Mouse (Mus musculus) Patski (cell line): ENCODE data around the gene Rarb. TPM values are rescaled to one million over a fixed set of nuclear protein-coding genes. Genes with fewer than 3 reads are reported as not detected.

ENCODE experiments used
- ATAC-seq: fragments of 100-300 bp; one replicate; pipeline ENCODE4 v1.8.0; 2021
- CTCF ChIA-PET: fragments of 350-600 bp; sonication (Branson Sonifier 250); formaldehyde crosslinking; loops from one replicate; lab custom pipeline; 2022; ENCODE audit warnings: inconsistent platforms; lab: Charles Lee
- POLR2A ChIA-PET: fragments of 350-600 bp; sonication (Branson Sonifier 250); formaldehyde crosslinking; loops from one replicate; lab custom pipeline; 2022; ENCODE audit warnings: antibody characterized with exemption, inconsistent platforms; lab: Charles Lee
- DNase-seq: peaks from one replicate; pipeline ENCODE4 v3.0.0-alpha.2; 2011; ENCODE audit warnings: low read depth, low spot score
- H3K27me3 ChIP-seq: fragments of 371-371 bp; one replicate; pipeline ENCODE4 v1.5.1; 2021
- CTCF ChIP-seq: fragments of 100-300 bp; IDR thresholded peaks from one replicate; pipeline ENCODE4 v1.5.1; 2021
- in situ Hi-C: fragments of 300-500 bp; cut with MboI; formaldehyde crosslinking; loops from 3 replicates; pipeline ENCODE4 v1.11.1; 2018; ENCODE audit warnings: low pct_unique_long_range_greater_than_20kb, mixed read lengths
- polyA plus RNA-seq: library from polyadenylated mRNA; unstranded; gene quantifications from one replicate; pipeline ENCODE4 v1.2.3, GENCODE M21; 2021

The Rarb gene
- polyA plus RNA-seq, 1 experiment from 2014 or later = 17.8 TPM

GRCm38 (mm10) chr14:16735331-16736012 lies 83.5 kb downstream of the Rarb start:
- ATAC-seq = no peak

GRCm38 (mm10) chr14:16733595-16734298 lies 85.2 kb downstream of the Rarb start:
- peaks cover 3% of the 10 kb centered on the region for H3K27me3 ChIP-seq
- in situ Hi-C loops = no loop called here
- DNase-seq (no peak), ATAC-seq (no peak)
- TF ChIP-seq CTCF = no peak
- POLR2A ChIA-PET = no interaction called here
- CTCF ChIA-PET = no interaction called here

More at GRCm38 (mm10) chr14:16735331-16736012, 83.5 kb downstream of the Rarb start:
- no peak for DNase-seq
- H3K27me3 ChIP-seq = peaks cover 3% of the 10 kb centered on the region
- ChIA-PET POLR2A (no interaction called here), CTCF (no interaction called here)
- no peak for TF ChIP-seq CTCF
- in situ Hi-C loops = no loop called here

GRCm38 (mm10) chr14:16732054-16732453 lies 86.9 kb downstream of the Rarb start:
- H3K27me3 ChIP-seq = peaks cover under 1% of the 10 kb centered on the region
- ATAC-seq = no peak
- no peak for TF ChIP-seq CTCF
- ChIA-PET POLR2A (no interaction called here), CTCF (interaction anchor here (0.9 kb wide), 1 partner anchor 28 kb away, joined by 3 read pairs; no protein-coding TSS in a partner anchor)
- in situ Hi-C loops = no loop called here
- no peak for DNase-seq

DNA sequence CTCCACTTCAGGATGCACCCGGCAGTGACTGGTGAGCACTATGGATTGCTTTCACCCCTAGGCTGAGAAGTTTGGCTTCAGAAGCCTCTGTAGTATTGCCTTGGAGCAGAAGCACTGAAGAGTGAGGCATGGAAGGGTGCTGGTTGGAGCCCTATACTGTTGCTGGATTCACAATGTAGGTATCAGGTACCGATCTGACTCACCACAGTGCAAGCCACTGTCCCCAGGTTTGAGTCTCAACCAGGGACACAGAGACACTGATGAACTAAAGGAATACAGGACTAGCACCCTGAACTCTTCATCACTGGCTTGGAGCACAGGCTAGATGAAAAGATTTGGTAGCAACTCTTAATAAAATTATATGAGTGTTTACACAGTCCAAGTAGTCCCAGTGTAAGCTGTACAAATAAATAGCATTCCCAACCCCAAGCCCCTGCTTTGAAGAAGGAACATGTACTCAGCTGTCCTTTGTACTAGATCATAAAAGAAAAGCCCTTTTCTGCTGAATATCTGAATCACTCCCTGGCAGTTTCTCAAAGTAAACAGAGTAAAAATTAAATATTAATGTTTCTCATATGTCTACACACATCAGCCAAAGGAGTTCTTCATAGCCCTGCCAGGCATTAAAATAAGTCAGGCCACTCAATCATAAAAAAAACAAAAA lies 90.6 kb downstream of the Rarb start:
- CTCF ChIA-PET = no interaction called here
- POLR2A ChIA-PET = no interaction called here
- in situ Hi-C loops = no loop called here
- no peak for TF ChIP-seq CTCF
- DNase-seq (no peak), ATAC-seq (no peak)
- no peaks in the 10 kb centered on the region for H3K27me3 ChIP-seq

DNA sequence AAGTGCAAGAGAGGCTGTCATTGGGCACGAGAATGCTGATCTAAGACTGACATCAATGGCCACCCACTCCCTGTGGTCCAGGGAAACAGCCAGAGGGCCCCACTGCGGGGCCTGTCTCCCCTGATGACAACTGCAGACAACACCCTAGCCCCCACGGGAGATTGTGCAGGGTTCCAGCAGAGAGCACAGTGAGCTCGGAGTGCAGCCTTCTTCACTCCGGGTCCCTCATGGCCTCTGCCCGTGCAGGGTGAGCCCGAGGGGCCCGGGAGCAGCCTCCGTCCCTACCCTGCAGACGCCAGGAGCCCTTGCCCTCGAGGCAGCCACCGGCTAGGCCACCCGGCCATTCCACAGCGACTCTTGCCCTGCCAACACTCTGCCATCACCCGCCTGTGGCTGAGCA lies 95.0 kb downstream of the Rarb start:
- in situ Hi-C loops = no loop called here
- CTCF ChIA-PET = no interaction called here
- DNase-seq = no peak
- peaks cover under 1% of the 10 kb centered on the region for H3K27me3 ChIP-seq
- ATAC-seq = no peak
- POLR2A ChIA-PET = no interaction called here
- TF ChIP-seq CTCF = no peak

GRCm38 (mm10) chr14:16717821-16718220 lies 101.1 kb downstream of the Rarb start:
- CTCF ChIA-PET = no interaction called here
- POLR2A ChIA-PET = no interaction called here
- in situ Hi-C loops = no loop called here
- no peak for DNase-seq
- H3K27me3 ChIP-seq = peaks cover 4% of the 10 kb centered on the region
- TF ChIP-seq CTCF = no peak
- no peak for ATAC-seq

- peaks cover 4% of the 10 kb centered on the region for H3K27me3 ChIP-seq
- DNase-seq (no peak), ATAC-seq (no peak)
- in situ Hi-C loops = no loop called here
- ChIA-PET CTCF (no interaction called here), POLR2A (no interaction called here)
- TF ChIP-seq CTCF = no peak
Measured at GRCm38 (mm10) chr14:16714344-16714955, 104.5 kb downstream of the Rarb start.

- DNase-seq (no peak), ATAC-seq (no peak)
- in situ Hi-C loops = no loop called here
- ChIA-PET POLR2A (no interaction called here), CTCF (interaction anchor here (0.8 kb wide), 1 partner anchor 17 kb away, joined by 3 read pairs; no protein-coding TSS in a partner anchor)
- TF ChIP-seq CTCF = no peak
- H3K27me3 ChIP-seq = peaks cover 1% of the 10 kb centered on the region
Measured at GRCm38 (mm10) chr14:16713773-16714172, 105.2 kb downstream of the Rarb start.

GRCm38 (mm10) chr14:16699228-16699627 lies 119.7 kb downstream of the Rarb start:
- in situ Hi-C loops = no loop called here
- no peak for TF ChIP-seq CTCF
- H3K27me3 ChIP-seq = peaks cover 5% of the 10 kb centered on the region
- ChIA-PET CTCF (no interaction called here), POLR2A (no interaction called here)
- DNase-seq (no peak), ATAC-seq (no peak)

DNA sequence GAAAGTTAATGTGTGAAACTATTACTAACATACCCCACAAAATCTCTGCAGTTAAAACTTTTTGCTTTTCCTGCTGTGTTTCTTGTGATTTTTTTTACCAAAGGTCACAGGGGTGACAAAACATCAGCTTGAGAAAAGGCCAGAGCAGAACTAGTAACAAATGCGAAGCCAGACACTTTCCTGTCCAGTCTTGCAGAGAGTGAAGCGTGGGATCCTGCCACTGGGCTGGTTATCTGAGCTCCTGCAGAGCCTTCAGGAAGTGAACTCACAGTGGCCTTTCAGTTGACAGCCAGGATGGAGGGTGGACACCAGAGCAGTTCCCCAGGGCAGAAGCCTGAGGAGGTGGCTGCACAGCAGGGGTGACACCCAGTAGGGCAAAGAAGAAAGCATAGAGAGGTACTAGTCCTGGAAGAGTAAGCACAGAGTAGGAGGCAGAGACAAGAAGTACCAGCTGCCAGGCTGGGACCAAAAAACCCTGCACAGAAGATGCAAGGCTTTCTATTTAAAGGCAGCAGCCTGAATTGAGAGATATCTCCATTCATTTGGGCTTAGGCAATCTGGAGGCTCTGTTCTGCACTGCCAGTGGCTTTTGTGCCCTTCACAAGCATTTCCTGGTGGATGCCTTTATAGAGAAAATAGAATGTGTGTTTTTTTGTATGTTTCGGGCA lies 123.4 kb downstream of the Rarb start:
- in situ Hi-C loops = no loop called here
- no peak for DNase-seq
- ATAC-seq = no peak
- TF ChIP-seq CTCF = no peak
- ChIA-PET CTCF (interaction anchor here (0.7 kb wide), 1 partner anchor 129 kb away, joined by 3 read pairs; no protein-coding TSS in a partner anchor), POLR2A (no interaction called here)
- peaks cover 5% of the 10 kb centered on the region for H3K27me3 ChIP-seq
